Mouse (Mus musculus) adrenal gland (tissue): ENCODE data around the gene Apol6.

Source experiments
- intact Hi-C: fragments of 180-260 bp; cut with DNase I; formaldehyde crosslinking; loops from one replicate; pipeline ENCODE4 v1.15.1; 2025

Apol6 gene

DNA sequence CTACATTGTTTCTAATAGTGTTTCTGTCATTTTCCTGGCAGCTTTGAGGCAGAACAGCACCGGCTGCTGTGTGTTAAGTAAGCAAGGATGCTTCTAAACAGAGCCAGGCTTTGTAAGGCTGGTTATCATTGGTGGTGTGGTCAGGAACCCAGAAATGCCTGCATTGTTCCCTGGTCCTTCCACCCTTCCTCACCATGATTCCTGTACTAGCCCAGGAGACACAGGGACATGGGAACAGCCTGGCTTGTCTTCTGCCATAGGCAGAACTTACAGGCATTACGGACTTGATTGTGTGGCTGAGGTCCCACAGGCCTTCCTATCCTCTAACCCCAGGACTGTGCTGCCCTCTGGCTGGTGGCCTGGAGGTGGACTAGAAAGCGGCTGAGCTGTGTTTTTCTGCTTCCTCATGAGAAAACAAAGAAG, 23.9 kb downstream of the Apol6 start:
- intact Hi-C loops = no loop called here

DNA sequence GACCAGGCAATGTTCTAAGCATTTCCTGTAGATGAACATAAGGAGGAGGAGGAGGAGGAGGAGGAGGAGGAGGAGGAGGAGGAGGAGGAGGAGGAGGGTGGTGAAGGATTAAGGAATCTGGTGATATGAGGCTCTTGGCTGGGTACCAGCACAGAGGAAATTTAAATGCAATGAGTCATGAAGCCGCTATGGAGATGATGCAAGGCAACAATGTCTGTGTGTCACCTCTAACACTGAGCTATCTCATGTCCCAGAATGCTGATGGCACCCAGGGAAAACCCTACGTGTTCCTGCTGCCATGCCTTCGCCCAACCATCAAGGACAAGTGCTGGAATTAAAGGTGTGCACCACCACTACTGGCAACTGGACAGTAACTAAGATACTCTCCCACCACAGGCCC, 24.5 kb downstream of the Apol6 start:
- intact Hi-C loops = no loop called here

DNA sequence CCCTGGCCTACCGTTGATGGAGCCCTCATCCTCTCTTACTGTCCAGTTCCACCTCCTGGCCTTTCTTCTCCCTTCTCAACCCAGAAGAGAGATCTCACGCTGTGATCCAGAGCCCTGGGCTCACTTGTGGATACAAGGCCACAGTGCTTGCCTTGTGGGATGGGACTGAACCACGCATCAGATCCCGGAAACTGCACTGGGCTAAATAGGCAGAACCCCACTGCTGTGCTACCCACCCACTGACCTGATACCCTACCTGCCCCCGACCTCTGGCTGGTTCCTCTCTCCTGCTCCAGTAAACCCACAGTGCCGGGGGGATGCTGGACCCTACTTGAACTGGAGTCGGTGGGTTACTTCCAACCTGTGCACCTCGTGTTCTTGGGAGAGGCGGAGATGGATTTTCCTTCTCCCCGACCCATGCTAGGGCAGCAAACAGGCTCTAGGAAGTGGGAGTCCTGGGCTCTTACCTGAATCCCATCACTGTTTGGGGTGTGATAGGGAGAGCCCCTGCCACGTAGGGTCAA, 26.3 kb downstream of the Apol6 start:
- intact Hi-C loops = no loop called here

DNA sequence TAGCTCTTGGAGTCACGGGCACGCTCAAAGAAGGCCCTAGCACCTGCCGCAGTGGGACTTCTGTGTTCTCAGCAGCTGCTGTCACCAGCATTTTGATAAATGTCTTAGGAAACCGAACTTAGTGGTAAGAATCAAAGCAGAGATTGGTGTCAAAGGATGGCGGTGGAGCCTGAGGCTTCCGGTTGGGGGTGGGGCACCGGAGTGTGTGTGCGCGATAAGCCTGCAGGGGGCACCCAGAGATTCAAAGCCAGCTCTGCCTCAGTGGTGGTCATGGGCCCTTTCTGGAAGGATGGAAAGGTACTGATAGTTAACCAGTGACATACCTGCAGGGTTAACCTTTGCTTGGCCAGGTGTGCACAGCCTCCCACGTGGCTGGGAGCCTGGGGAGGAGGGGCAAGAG, 27.0 kb downstream of the Apol6 start:
- intact Hi-C loops = no loop called here

DNA sequence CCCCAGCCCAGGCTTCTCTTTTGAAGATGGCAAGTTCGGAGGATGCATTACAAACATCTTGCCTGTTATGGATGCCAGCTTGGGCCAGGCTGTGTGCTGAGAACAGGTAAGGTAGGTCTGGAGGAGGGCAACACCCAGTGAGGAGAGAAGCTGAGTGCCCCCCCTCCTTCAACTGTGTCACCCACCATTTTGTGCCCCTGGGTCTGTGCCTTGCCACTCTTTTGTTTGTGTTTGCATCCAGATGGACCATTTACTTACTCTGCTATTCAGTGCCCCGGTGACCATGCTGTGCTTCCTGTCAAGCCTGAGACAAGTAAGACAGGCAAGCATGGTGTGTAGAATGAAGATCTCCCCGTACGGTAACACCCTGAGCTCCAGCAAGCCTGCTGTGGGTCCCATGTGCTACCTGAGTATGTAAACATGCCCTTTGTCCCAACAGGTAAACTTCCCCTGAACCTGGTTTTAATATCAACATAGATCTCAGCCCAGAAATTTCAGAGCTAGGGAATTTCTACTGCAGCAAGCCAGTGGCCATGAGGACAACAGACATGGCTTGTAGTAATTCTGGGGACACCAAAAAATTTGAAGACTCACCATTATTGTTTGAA, 28.1 kb downstream of the Apol6 start:
- intact Hi-C loops = no loop called here

DNA sequence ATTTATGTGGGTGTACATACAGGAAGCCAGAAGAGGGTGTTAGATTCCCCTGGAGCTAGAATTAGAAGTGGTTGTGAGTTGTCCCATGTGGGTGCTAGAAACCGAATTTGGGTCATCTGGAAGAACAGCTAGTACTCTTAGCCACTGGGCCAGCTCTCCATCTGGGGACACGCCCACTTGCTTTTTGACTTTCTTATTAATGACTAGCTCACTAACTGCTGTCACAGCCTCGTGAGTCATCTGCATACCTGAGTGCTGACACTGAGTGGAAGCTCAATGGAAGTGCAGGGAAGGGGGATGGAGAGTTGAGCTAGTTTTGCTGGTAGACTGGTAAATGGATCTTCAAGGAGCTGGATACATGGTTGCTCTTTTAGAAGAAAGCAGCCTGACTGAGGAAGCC, 32.0 kb downstream of the Apol6 start:
- intact Hi-C loops = loop anchor here (5.0 kb wide), 1 partner anchor 141 kb away; no protein-coding TSS in a partner anchor

DNA sequence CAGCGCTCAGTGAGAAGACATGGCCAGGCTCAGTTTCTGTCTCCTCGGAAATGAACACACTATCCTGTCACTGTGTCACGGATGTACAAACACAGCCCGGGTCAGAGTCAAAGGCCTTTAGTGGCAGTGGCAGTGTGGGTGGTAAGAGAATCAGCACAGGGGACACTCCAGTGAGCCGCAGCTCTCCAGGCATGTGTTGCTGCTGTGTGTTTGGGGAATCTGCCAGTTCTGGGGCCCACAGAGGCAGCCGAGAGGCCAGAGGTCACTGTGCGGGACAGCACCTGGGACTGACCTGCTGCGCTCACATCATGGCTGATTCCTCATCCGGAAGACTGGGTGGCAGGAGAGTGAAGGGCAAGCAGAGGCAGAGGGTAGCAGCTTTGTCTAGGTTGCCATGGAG, 33.4 kb downstream of the Apol6 start:
- intact Hi-C loops = loop anchor here (5.0 kb wide), 1 partner anchor 139 kb away; no protein-coding TSS in a partner anchor

DNA sequence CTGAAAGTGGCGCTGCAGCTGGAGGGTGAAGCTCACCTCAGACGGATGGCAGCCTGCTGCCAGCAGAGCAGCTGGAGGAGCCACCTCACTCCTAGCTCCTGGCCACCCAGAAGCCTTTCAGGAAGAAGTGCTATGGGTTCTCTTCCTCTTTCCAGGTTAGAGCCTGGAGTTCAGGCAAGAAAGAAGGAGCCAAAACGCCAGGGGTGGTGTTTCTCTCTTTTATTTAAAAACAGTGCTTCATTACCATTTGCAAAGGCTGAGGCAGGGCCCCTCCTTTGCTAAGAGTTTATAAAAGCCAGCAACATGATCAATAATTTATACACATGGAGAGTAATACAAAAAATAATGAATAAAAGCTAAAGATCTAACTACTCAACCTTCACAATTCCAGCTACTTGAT, 34.3 kb downstream of the Apol6 start:
- intact Hi-C loops = loop anchor here (5.0 kb wide), 1 partner anchor 139 kb away; no protein-coding TSS in a partner anchor

DNA sequence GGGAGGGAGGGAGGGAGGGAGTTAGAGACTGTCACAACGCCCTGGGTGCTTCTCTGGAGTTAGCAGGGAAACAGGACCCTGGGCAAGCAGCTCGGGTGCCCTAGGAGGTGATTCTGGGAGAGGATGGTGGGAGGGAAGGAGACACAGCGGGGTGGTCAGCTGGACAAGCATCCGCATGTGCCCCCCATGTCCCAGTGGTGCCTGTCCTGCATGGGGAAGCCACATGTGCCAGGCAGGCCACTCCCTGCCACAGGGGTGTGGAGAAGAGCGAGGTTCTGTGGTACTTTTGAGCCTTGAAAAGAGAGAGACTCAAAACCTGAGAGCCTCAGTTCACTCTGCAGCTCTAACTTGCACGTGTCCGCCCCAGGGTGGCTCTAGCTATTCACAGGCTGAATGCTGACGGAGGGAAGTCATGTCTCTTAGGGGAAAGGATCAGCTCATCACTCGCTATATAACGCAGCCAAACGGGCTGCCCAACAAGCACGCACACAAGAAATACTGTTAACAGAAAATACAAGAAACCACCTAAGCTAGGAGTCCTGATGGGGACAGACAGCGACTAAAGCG, 34.8 kb downstream of the Apol6 start:
- intact Hi-C loops = loop anchor here (5.0 kb wide), 1 partner anchor 138 kb away; no protein-coding TSS in a partner anchor

DNA sequence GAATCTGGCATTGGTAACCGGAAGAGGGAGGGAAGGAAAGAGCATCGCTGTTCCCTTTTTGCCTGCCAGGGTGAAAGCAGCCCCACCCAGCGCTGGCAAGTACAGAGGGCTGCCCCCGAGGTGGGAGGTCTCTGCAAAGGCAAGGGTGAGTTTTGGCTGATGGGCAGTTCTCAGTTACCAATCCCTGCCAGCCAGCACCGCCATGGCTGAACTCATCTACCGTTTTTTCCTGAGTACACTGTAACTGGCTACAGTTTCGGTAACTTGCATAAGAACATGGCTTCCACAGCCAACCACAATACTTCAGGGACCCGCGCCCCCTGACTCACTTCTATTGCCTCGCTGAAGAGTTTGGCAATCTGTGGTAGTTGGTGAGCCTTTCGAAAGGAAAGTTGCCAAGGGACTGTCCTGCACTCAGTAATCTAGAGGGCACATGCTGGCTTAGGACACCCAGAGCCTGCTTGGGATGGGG, 35.4 kb downstream of the Apol6 start:
- intact Hi-C loops = loop anchor here (5.0 kb wide), 2 partner anchors 72 to 137 kb away; no protein-coding TSS in a partner anchor

DNA sequence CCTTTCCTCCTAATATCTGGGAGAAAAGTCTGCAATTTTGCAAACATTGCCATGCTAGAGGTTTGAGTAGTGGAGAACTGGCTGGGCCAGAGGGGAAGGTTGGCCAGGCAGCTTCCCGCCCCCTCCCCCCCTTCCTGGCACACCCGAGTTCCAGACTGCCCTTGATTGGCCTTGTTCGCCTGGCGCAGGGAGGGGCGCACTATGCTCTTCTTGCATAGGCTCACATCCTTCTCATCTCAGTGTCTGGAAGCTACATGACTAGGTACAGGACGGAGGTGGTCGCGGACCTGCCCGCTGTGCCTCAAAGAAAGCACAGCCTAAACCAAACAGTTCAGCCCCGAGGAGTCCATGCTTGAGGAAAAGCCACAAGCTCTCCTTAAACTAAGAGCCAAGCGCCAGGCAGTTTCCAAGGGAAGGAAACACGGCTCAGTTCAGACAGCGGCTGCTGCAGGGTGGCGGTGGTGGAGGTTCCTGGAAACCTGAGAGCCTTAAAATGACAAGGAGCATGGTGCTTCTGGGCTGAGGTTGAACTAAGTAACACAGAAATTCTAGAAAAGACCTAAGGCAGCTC, 36.2 kb downstream of the Apol6 start:
- intact Hi-C loops = loop anchor here (5.0 kb wide), 1 partner anchor 72 kb away; no protein-coding TSS in a partner anchor

DNA sequence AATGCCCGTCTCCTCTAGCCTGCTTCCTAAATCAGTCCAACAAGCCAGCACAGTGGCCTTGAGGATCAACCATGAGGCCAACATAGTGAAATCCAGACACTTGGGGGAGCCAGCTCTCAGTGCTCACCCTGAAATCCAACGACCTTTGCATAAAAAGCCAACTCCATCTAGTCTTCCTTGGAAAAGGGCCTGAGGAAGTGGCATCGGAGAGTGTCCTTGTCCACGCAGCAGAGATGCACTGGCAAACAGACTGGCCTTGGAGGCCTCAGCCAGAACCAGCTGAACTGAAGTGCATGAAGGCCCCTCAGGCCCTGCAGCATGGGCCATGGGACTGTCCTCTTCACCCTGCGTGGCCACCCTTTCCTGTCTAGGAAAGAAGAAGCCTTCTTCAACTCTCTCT, 36.9 kb downstream of the Apol6 start:
- intact Hi-C loops = loop anchor here (5.0 kb wide), 1 partner anchor 71 kb away; no protein-coding TSS in a partner anchor

DNA sequence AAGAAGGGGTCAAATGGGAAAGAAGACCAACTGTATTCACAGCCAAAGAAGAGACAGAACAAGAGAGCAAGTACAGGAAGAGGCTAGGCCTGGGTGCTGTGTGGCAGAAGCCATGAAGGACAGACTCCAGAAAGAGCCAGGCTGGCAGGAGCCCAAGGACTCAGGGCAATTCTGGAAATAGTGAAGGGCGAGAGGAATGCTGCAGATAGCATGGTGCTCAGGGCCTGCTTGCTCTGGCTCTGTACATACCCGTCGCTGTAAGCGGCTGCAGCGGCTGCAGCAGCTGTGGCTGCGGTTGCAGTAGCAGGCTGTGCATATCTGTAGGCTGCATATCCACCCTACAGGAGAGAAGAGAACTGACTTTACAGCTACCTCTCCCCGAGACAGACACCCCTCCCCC, 41.3 kb downstream of the Apol6 start:
- intact Hi-C loops = no loop called here

DNA sequence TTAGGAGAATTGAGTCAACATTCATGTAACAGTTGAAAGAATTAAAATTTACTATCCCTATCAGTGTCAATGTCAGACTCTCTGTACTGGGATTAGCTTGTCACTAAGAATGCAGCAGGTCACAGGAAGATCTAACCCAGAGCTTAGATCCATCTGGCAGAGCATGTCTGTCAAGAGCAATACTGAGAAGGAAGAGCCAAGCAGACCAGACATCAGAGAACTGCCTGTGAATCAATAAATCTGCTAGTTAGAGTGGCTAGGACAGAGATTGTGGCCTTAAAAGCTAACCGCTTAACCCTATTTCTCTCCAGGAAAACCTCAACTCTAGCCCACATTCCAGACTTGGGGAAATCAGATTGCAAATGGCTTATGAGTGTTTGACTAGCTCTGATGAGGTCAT, 42.0 kb downstream of the Apol6 start:
- intact Hi-C loops = no loop called here

DNA sequence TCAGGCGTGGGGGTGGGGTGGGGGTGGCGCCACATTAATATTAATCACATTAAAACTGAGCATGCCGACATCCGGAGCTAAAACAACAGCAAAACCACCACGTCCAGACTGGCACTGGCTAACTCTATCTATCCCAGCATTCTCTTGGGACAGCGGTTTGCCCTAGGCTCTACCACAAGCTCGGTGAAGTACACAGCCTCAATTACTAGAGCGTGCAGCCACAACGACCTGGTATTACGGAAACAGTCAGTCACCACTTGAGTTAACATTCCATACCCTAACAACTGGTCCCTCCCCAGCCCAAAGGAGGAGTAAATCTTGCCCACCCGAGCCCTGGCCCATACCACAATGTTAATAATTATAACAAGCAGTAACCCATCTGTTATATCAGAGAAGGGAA, 44.7 kb downstream of the Apol6 start:
- intact Hi-C loops = no loop called here

DNA sequence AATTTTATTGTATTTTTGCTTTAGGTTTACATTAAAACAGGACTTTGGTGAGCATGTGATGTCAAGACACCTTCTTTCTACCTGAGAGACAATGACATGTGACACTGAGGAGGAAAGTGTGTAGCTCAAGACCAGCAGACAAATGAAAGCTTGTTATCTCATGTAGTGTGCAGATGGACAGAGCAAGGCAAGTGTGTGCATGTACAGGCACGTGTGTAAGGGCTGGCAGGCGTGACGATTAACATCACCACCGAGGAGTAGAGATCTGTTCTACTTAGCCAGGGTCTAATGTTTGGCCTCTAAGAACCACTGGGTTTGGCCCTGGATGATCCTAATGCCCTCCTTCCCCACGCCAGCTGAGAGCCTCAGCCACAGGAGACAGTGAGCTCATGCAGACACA, 46.0 kb downstream of the Apol6 start:
- intact Hi-C loops = no loop called here

DNA sequence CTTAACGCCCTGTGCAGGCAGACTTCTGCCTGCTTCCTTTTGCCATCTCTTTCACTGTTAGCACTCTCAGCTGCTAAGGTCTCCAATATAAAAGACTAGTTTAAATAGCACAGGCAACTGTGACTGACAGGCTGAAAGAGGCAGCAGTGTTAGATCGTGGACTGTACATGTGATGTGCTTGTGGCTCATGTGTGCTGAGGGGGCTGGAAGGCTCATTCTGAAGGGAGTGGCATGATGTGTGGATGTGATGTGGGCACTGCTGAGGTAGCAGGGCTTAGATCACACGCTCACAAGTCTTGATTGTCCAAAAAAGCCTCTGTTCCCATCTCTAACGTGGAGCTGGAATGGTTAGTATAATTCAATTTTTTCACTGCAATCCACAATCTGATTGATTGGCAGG, 46.9 kb downstream of the Apol6 start:
- intact Hi-C loops = no loop called here

DNA sequence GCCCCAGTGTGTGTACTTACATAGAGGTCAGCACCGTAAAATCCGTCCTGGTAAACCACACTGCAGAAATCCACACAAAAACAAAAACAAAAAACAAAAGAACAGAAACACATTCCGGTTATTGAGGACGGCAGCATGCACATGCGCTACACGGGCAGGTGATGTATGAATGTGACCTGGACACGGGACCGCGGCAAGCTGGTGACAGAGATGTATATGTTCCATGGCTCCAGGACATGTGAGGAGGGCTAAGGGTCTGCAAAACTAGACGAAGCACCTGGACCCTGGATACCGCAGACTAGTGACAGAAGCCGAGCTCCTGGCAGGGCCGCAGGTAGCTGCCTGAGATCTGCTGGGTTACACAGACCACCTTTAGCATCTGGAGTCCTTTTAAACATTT, 49.9 kb downstream of the Apol6 start:
- intact Hi-C loops = no loop called here

DNA sequence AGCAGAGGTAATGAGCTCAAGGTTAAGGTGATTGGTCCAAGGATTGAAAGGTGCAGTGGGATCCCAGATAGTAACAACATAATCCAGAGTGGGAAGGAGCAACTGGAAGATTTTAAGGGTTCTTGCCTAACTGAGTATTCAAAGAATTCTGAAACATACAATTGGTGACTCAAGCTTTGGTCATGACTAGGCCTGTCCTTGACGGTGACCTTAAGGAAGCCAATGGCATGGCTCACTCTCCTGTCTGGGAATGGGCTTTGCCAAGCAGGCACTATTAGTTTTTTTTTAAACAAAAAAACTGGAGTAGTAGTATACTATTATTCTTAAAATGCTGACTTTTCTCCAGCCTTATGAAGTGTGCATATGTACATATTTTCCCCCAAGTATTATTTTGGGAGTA, 50.7 kb downstream of the Apol6 start:
- intact Hi-C loops = loop anchor here (5.0 kb wide), 1 partner anchor 57 kb away; no protein-coding TSS in a partner anchor

DNA sequence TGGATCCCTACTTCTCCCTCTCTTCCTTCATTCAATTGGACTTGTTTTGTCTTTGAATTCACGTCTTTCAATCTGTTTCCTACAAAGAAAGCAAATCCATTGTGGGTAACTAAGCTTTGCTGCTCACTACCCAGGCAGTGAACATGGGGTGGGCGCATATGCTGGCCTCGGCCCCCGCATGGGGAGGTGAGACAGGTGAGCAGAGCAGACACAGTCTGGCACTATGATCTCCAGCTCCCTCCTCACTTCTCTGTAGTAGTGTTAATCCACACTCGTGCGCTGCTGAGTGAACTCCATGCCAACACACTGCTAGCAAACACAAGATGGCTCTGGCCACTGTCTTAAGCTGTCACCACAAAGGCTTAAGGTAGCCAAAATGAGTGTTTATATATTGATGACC, 52.8 kb downstream of the Apol6 start:
- intact Hi-C loops = loop anchor here (5.0 kb wide), 1 partner anchor 55 kb away; no protein-coding TSS in a partner anchor

DNA sequence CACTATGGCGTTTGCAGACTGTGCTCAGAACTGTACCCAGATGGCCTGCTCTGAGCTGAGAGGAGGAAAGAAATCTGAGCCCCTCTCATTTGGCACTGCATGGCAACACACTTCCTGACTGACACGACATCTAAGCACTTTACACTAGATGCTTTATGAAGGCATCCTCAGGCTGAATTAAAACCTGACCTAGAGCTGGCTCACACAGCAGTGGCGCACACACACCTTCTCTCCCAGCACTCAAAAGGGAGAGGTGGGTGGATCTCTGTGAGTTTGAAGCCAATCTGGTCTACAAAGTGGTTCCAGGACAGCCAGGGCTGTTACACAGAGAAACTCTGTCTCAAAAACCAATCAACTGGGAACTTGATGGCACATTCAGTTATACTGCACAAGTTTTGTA, 55.2 kb downstream of the Apol6 start:
- intact Hi-C loops = loop anchor here (5.0 kb wide), 1 partner anchor 53 kb away; no protein-coding TSS in a partner anchor

DNA sequence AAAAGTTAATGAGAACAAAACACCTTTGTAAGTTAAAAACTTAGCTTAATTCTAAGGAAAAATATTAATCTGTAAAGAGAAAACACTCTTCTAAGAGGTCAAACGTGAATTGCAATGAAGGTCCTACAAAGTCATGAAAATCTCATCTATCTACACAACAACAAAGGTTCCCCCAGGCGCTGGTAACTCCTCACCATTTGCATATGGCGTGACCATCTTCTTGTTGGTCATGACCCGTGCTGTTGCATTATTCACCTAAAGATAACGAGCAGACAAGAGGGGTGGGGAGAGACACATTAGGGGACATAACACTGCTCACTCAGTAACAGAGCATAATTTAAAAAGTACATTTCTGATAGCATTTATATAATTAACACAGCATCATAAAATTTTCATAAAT, 58.2 kb downstream of the Apol6 start:
- intact Hi-C loops = no loop called here
